Mouse (Mus musculus): ENCODE measurements around the gene Btrc.
"Not testable (repeated sequence)": the region's sequence is repeated elsewhere in the genome, so short reads cannot be mapped to it uniquely, and the experiment has no call there.

The Btrc gene

DNA sequence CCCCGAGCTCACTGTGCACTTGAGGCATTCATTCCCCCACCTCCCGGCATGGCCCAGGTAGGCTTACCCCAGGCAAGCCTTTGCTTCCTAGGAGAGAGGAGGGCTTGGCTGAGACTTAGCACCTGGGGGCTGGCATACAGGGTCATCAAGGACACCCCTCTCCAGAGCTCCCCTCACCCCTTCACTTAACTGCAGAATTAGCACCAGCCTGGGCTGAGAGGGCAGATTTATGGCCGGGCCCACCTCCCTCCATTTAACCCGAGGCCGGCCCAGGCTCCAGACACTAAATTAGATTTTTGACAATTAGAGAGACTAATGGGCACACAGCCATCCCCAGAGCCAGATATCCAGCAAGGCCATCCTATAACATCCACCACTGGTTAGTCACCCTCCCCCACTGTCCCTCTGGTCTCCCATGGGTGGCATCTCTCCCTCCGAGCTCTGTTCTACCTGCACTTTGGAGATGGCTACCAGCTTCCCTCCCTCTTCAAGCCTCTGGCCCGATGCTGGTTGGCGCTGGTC lies 171.7 kb downstream of the Btrc start:
- DNase-seq: no peak

DNA sequence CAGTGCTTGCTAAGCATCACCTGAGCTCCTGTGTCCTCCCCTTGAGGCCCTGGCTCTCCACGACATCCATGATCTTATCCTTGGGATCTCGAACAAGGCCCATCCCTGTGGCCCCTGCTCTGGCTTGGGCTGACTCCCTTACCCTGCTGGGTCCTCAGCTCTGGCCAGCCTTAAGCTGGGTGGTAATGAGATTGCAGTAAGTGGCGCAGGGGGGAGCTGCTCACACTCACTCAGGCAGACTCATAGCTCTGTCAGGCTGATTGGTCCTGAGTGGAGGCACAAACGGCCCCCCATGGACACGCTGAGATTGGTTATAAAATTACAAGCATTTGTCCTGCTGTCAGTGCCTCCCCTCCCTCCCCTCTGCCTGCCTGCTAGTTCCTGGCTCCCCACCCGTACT lies 172.4 kb downstream of the Btrc start:
- no peak for DNase-seq

GRCm38 (mm10) chr19:45537505-45537904 lies 174.0 kb downstream of the Btrc start:
- DNase-seq: no peak

- no peak for DNase-seq
Measured at GRCm38 (mm10) chr19:45540657-45541408, 177.3 kb downstream of the Btrc start.

- DNase-seq: no peak
Measured at GRCm38 (mm10) chr19:45541409-45542041, 178.0 kb downstream of the Btrc start.

DNA sequence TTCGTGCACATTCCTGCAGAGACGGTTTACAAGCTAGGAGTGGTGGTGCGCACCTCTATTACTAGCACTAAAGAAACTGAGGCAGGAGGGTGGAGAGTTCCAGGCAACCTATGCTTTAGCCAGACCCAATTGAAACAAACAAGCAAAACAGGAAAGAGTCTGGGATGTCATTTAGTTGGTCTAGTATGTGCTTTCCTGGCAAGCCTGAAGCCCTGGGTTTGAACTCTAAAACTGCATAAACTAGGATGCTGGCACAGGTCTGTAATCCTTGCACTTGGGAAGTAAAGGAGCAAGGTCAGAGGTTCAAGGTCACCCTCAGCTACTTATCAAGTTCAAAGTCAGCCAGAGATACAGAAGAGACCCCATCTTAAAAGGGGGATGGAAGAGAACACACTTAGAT lies 178.5 kb downstream of the Btrc start:
- DNase-seq: no peak

- peak; percentile 94 for DNase-seq
Measured at GRCm38 (mm10) chr19:45544152-45544924, 180.8 kb downstream of the Btrc start.

DNA sequence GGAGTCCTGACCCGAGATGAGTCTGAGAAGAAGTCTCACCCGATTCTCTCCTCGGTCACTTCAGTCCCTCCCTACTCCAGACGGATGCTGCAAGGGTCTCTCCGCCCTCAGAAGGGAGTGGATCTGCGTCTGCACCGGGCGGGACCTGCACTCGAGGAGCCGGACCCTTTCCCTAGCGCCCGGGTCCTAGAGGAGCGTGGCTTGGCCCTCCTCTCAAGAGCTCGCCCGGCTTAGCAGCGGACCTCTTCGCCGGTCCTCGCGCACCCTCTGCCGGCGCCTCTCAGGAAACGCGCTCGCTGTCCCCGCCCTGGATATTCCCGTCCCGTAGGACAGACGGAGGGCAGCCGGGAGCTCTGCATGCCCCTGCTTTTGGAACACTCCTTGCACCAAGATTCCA lies 181.4 kb downstream of the Btrc start:
- peak; percentile 96 for DNase-seq

DNA sequence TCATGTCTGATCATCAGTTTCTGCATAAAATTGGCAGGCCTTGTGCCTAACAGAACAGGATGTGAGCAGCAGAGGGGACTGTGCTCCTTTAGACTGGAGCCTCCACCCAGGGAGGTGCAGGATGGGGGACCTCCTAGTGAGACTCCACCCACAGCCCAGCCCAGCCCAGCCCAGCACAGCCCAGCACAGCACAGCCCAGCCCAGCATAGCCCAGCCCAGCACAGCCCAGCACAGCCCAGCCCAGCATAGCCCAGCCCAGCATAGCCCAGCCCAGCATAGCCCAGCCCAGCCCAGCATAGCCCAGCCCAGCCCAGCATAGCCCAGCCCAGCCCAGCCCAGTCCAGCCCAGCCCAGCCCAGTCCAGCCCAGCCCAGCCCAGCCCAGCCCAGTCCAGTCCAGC lies 184.7 kb downstream of the Btrc start:
- DNase-seq: not testable (repeated sequence)

- DNase-seq: peak; percentile 88
Measured at GRCm38 (mm10) chr19:45549128-45549915, 185.8 kb downstream of the Btrc start.

GRCm38 (mm10) chr19:45549948-45550347 lies 186.4 kb downstream of the Btrc start:
- DNase-seq: peak; percentile 80

- no peak for DNase-seq
Measured at GRCm38 (mm10) chr19:45552187-45552586, 188.7 kb downstream of the Btrc start.

GRCm38 (mm10) chr19:45554136-45554535 lies 190.6 kb downstream of the Btrc start:
- DNase-seq: no peak

- peak; percentile 98 for DNase-seq
Measured at GRCm38 (mm10) chr19:45560153-45560890, 196.8 kb downstream of the Btrc start, which contains the start of the genes Poll and Gm17018. TSS of gene Poll (minus strand) at chr19:45560531. TSS of gene Gm17018 (plus strand) at chr19:45560615.

- no peak for DNase-seq
Measured at GRCm38 (mm10) chr19:45565925-45566715, 202.6 kb downstream of the Btrc start.

DNA sequence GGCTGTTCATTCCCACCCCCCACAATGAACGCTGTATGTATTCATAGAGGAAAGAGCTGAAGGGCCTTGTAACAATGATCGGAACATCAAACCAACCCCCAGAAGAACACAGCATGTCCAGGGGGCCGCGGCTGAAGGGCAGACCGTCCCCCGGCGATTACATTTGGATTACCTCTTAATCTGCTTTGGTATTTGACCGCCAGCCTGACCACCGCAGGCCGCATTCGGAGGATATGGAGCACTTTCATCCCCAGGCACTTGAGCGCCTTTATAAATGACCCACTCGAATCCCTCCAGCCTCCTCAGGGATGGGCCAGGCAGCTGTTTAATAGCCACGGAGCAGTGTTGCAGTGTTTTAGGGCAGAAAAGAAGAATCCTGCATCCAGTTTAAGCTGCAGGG lies 203.8 kb downstream of the Btrc start:
- no peak for DNase-seq

DNA sequence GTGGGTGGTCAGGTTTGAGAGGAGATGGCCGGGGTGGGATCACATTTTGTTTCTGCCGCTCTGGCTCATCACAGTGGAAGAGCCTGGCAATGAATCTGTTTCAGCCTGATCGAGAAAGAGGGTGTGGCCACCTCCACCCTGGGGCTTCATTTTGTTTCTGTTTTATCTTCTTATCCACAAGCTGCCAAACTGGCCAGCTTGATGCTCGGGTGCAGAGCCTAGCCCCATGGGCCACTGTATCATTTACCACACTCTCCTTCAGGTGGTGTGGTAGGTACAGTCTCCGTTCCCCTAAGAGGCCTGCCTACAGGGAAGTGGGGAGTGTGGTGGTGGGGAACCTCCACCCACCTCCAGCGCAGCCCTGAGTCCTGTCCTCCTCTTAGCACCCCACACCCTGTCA lies 209.5 kb downstream of the Btrc start:
- DNase-seq: no peak

DNA sequence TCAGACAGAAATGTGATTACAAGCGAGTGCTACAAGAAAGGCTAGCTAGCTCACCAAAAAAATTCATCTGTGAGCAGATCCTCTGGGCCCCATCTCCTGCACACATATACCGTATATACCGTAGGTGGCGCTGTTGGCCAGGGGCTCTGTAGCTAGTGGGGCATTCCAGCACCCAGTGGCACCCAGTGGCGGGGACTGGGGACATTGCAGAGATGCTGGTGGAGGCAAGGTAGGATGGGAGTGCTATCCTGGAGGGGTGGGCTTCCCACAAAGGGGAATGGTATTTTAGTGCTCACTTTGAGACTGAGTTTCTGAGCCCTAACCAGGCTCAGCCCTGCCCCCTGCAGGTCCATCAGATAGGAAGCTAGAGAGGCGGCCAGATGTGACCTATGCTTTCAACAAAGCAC lies 210.3 kb downstream of the Btrc start:
- peak; percentile 98 for DNase-seq

DNA sequence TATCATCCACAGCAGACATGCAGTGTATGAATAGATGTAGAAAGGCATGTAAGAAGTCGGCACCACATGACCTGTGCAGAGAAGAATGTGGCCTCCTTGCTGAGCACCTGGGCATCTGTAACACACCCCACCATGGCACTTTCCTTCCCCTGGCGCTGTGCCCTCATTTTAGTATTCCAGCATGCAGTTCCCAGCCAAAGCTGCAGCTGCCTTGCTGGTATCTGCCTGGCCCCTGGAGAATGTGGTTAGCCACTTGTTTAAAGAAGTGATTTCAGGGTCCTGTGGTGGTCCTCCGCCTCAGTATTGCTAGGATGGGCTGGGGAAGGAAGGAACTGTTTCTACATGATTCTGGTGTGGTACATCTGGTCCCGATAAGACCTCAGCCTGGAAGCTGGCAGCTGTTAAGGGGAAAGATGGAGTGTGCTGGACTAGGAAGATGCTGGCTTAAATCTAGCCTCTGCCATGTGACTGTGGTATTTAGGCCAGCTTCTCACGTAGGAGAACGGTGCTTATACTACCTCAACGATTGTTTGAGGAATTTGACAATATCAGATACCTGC lies 210.9 kb downstream of the Btrc start:
- no peak for DNase-seq

DNA sequence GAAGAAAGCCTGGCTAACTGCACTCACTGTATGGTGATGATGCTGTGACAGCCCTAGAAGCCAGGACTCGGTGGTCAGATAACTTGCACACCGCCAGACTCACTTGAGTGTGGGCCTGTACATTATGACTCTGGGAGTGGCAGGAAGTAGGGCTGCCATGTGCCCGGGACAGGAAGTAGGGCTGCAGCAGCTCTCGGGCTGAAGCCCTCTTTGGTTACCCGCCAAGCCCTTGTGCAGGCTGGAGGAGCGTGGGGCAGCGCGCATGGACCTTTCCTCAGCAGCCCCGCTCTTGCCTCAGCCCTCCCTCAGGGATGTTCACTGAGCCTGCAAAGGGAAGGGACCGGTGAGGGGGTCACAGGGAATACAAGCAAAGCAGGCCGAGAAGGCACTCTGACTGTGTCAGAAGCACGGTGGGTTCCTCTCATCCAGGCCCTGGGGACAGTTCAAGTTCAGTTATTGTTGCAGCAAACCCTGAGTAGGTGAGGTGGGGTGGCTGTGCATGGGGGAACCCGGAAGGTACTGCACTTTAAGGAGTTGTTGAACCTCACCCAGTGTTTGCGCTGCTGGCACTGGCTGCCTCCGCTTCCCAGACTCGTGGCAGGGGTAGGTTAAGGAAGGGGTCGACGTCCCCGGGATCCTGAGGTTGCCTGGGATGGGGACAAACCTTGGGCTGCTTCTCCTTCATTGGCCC lies 211.6 kb downstream of the Btrc start:
- DNase-seq: peak; percentile 94

Measured in heart, adult 11 months (tissue).